Mouse (Mus musculus) A20 (cell line): ENCODE measurements at regions not wholly inside any gene's neighbourhood (a gene's known extent, or its start where the extent isn't known, plus 50 kb on each side); places are given as distances from the start of the nearest gene placed in this dataset.

Source experiments
- DNase-seq: peaks from one replicate; pipeline ENCODE4 v3.0.0-alpha.2; 2011; ENCODE audit warnings: low read depth, low spot score

GRCm38 (mm10) chr9:91134325-91134724 is 227.9 kb upstream of the Zic4 start:
- DNase-seq = no peak

GRCm38 (mm10) chr9:91135107-91135506 is 227.1 kb upstream of the Zic4 start:
- no peak for DNase-seq

GRCm38 (mm10) chr9:91140651-91141050 is 221.6 kb upstream of the Zic4 start:
- no peak for DNase-seq

GRCm38 (mm10) chr9:91151893-91152292 is 210.3 kb upstream of the Zic4 start:
- DNase-seq = no peak

GRCm38 (mm10) chr9:91159311-91159710 is 202.9 kb upstream of the Zic4 start:
- DNase-seq = no peak

GRCm38 (mm10) chr9:91167871-91168270 is 194.3 kb upstream of the Zic4 start:
- DNase-seq = no peak

GRCm38 (mm10) chr9:91193221-91193620 is 169.0 kb upstream of the Zic4 start:
- no peak for DNase-seq

GRCm38 (mm10) chr9:91193954-91194353 is 168.3 kb upstream of the Zic4 start:
- DNase-seq = no peak

- DNase-seq = no peak
These were observed 154.9 kb upstream of the Zic4 start for GRCm38 (mm10) chr9:91207281-91207680.

- no peak for DNase-seq
These were observed 134.4 kb upstream of the Zic4 start for GRCm38 (mm10) chr9:91227673-91228440.

GRCm38 (mm10) chr9:91228525-91228924 is 133.7 kb upstream of the Zic4 start:
- DNase-seq = no peak

- DNase-seq = no peak
These were observed 108.3 kb upstream of the Zic4 start for GRCm38 (mm10) chr9:91253886-91254285.

- no peak for DNase-seq
These were observed 70.9 kb upstream of the Zic4 start for GRCm38 (mm10) chr9:91291340-91291739.
